Mouse (Mus musculus): ENCODE results near the gene Erbin. TPM values are rescaled to one million over a fixed set of nuclear protein-coding genes. Genes with fewer than 3 reads are reported as not detected.

Gene Erbin
- polyA plus RNA-seq, 1 experiment from 2014 or later: 9.2 TPM

GRCm38 (mm10) chr13:103847614-103848013 is 72.7 kb downstream of the Erbin start:
- H3K9me3 ChIP-seq (replicated peaks): no peaks in the 10 kb centered on the region
- H3K4me3 ChIP-seq: no peak overlapping the region
- H3K27ac ChIP-seq: no peak overlapping the region
- H3K9ac ChIP-seq: no peak overlapping the region
- H3K27me3 ChIP-seq (replicated peaks): no peaks in the 10 kb centered on the region
- H3K4me2 ChIP-seq: no peak overlapping the region
- WGBS (ENCODE audit: insufficient replicate concordance): 65% methylated on average over 2 of the region's 2 CpGs
- ATAC-seq: no peak
- H3K36me3 ChIP-seq: peaks cover 29% of the 10 kb centered on the region
- H3K4me1 ChIP-seq: no peaks in the 10 kb centered on the region

- no peak overlapping the region for H3K4me3 ChIP-seq
- ATAC-seq: no peak
- WGBS (ENCODE audit: insufficient replicate concordance): 66% methylated on average over 5 of the region's 5 CpGs
- no peak overlapping the region for H3K4me2 ChIP-seq
- H3K27me3 ChIP-seq (replicated peaks): no peaks in the 10 kb centered on the region
- no peaks in the 10 kb centered on the region for H3K4me1 ChIP-seq
- H3K36me3 ChIP-seq: peaks cover 60% of the 10 kb centered on the region
- H3K9ac ChIP-seq: no peak overlapping the region
- H3K27ac ChIP-seq: no peak overlapping the region
- no peaks in the 10 kb centered on the region for H3K9me3 ChIP-seq (replicated peaks)
Observed at GRCm38 (mm10) chr13:103841287-103842201, 78.8 kb downstream of the Erbin start.

DNA sequence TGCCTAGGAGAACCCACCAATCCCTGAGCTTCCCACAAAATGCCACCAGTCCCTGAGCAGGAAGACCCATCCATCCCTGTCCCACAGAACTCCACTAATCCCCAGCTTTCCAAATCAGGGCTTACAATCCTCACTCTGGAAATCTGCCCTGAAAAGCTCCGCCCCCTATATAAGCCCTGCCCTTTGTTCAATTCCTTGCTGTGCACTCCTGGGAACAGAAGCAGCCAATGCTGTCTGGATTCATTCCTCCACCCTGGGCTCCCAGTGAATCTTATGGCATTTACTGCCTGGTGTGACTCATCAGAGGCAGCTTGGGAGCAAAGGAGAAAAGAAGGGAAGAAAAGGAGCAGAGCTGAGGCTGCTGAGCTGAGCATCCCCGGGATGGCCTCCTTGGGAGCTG is 81.7 kb downstream of the Erbin start:
- no peak overlapping the region for H3K4me3 ChIP-seq
- no peak for ATAC-seq
- peaks cover 55% of the 10 kb centered on the region for H3K36me3 ChIP-seq
- 85% methylated on average over 2 of the region's 2 CpGs for WGBS (ENCODE audit: insufficient replicate concordance)
- no peaks in the 10 kb centered on the region for H3K27me3 ChIP-seq (replicated peaks)
- no peaks in the 10 kb centered on the region for H3K4me1 ChIP-seq
- no peak overlapping the region for H3K9ac ChIP-seq
- H3K4me2 ChIP-seq: no peak overlapping the region
- no peak overlapping the region for H3K27ac ChIP-seq
- no peaks in the 10 kb centered on the region for H3K9me3 ChIP-seq (replicated peaks)

DNA sequence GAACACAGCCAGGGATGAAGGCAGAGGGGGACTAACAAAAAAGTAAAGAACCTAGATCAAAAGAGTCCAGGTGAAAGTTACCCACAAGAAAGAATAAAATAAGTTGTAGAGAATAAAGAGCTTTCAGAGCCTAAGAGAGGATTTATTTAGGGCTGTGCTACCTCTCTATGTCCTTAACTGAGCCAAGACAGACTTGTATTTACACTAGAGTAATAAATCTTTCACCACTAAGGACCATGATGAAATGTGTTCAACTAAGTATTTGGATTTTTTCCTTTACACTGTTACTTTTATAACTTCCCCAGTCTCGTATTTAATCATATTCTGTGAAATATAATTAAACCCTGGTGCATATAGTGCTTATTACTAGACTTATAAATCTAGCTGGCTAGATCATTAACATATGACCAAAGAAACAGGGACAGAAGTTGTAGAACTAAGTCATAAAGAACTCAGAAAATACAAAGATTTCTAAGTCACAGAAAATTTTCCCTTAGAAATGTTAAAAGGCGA is 90.6 kb downstream of the Erbin start:
- peaks cover 36% of the 10 kb centered on the region for H3K36me3 ChIP-seq
- no peak for ATAC-seq
- 72% methylated on average over 2 of the region's 2 CpGs for WGBS (ENCODE audit: insufficient replicate concordance)

DNA sequence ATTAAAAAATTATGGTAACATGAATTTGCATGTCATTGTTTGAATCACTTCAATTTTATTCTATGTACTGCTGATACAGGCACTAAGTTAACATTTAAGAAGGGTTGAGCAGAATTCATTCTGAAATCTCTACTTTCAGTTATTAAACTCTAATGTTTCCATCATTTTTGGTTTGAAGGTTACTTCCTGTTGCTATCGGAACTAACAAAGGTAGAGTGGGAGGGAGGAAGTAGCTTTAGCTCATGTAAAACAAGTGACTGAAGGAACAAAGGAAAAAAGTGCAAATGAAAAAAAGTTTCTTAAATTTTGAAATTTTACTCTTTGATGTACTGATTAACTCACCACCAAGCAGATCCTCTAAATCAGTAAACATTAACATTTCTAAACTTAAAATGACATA is 98.0 kb downstream of the Erbin start:
- no peak overlapping the region for H3K4me3 ChIP-seq
- peaks cover 7% of the 10 kb centered on the region; the same call in 1 of the 2 replicates for H3K4me1 ChIP-seq
- H3K4me2 ChIP-seq: no peak overlapping the region
- H3K27ac ChIP-seq: no peak overlapping the region
- no peaks in the 10 kb centered on the region for H3K27me3 ChIP-seq (replicated peaks)
- H3K9me3 ChIP-seq (replicated peaks): no peaks in the 10 kb centered on the region
- no peak for ATAC-seq
- H3K36me3 ChIP-seq: peaks cover 25% of the 10 kb centered on the region
- 86% methylated on average over 1 of the region's 1 CpGs for WGBS (ENCODE audit: insufficient replicate concordance)
- H3K9ac ChIP-seq: no peak overlapping the region

More for the DNA sequence above, 90.6 kb downstream of the Erbin start:
- Histone ChIP-seq H3K9me3 (replicated peaks) (no peaks in the 10 kb centered on the region), H3K27ac (no peak overlapping the region), H3K4me3 (no peak overlapping the region), H3K27me3 (replicated peaks) (no peaks in the 10 kb centered on the region), H3K9ac (no peak overlapping the region), H3K4me2 (no peak overlapping the region), H3K4me1 (peaks cover 7% of the 10 kb centered on the region; the same call in 1 of the 2 replicates)

DNA sequence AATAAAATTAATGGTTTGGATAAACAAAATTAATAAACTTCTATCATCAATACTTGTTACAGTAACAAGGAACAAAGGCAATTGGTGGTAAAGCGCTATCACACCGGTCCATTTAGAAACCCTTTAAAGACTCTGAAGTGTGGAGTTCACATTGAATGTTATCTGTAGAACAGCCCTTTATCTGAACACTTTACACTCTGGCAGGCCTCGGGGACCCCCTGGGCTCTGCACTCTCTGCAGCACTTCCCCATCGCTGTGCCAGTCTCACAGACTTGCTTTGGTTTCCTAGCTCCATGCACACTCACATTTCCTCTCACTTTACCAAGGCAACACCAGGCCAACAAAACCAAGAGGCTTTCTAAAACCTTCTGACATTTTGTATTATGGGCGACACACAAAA is 100.9 kb downstream of the Erbin start:
- 51% methylated on average over 5 of the region's 5 CpGs for WGBS (ENCODE audit: insufficient replicate concordance)
- no peak for ATAC-seq
- H3K4me1 ChIP-seq: no peaks in the 10 kb centered on the region

DNA sequence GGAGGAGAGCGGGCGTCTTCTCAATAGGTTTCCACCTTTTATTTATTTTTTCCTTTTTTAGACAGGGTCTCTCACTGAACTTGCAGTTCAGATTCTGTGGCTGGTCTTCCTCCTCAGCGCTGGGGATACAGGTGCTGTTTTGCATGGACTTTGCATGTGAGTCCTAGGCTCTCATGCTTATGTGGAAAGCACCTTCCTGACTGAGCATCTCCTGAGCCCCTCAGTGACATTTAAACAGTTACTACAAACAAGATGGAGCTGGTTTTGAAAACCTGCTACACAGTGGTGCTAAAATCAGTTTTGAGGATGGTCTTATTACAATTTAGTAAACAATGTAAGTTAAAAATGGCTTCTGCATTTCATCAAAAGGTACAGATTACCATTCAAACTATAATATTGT is 102.4 kb downstream of the Erbin start:
- no peak for ATAC-seq
- H3K27ac ChIP-seq: no peak overlapping the region
- H3K9me3 ChIP-seq (replicated peaks): no peaks in the 10 kb centered on the region
- H3K36me3 ChIP-seq: peaks cover 27% of the 10 kb centered on the region
- H3K27me3 ChIP-seq (replicated peaks): no peaks in the 10 kb centered on the region
- WGBS (ENCODE audit: insufficient replicate concordance): 83% methylated on average over 3 of the region's 3 CpGs
- H3K4me2 ChIP-seq: no peak overlapping the region
- H3K4me3 ChIP-seq: no peak overlapping the region
- no peaks in the 10 kb centered on the region for H3K4me1 ChIP-seq
- H3K9ac ChIP-seq: no peak overlapping the region

More for the DNA sequence above, 100.9 kb downstream of the Erbin start:
- Histone ChIP-seq H3K4me3 (no peak overlapping the region), H3K27me3 (replicated peaks) (no peaks in the 10 kb centered on the region), H3K9ac (no peak overlapping the region), H3K27ac (no peak overlapping the region), H3K36me3 (peaks cover 27% of the 10 kb centered on the region), H3K9me3 (replicated peaks) (no peaks in the 10 kb centered on the region), H3K4me2 (no peak overlapping the region)

GRCm38 (mm10) chr13:103807464-103807863 is 112.8 kb downstream of the Erbin start:
- H3K36me3 ChIP-seq: no peaks in the 10 kb centered on the region
- no peaks in the 10 kb centered on the region for H3K27me3 ChIP-seq (replicated peaks)
- H3K27ac ChIP-seq: no peak overlapping the region
- H3K4me3 ChIP-seq: no peak overlapping the region
- no peak overlapping the region for H3K4me2 ChIP-seq
- WGBS (ENCODE audit: insufficient replicate concordance): 40% methylated on average over 5 of the region's 5 CpGs
- no peak overlapping the region for H3K9ac ChIP-seq
- ATAC-seq: no peak
- no peaks in the 10 kb centered on the region for H3K9me3 ChIP-seq (replicated peaks)
- H3K4me1 ChIP-seq: peaks cover 6% of the 10 kb centered on the region; the same call in 1 of the 2 replicates

DNA sequence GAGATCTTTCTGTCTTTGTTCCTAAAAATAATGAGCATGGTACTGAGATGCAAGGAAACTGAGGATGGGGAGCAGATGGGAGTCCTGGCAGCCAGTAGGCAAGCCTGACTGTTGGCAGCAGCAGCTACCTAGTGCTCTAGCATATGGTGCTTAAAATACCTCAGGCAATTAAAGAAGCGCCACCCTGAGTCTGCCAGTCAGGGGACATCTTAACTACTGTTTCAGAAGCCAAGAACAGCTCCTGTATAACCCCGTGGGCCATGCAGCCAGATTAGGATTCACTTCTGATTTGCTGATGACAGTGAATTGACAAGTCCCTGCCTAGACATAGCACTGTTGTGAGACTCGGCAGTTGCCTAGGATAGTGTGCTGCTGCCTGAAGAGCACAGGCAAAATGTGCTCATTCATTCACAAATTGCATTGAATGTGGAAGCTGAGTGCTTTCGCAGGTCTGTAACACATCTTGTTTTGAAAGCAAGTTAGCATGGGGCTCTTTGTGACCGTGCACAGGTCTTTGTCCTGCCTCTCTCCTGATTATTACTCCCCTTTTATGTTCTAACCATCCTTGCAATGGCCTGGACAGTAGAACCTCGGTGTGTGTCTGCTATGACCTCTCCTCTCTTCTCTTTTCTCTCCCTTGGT is 114.0 kb downstream of the Erbin start:
- WGBS (ENCODE audit: insufficient replicate concordance): 63% methylated on average over 6 of the region's 6 CpGs
- no peak for ATAC-seq
- H3K27ac ChIP-seq: no peak overlapping the region

GRCm38 (mm10) chr13:103803721-103804120 is 116.6 kb downstream of the Erbin start:
- no peak overlapping the region for H3K4me3 ChIP-seq
- H3K9me3 ChIP-seq (replicated peaks): no peaks in the 10 kb centered on the region
- 62% methylated on average over 5 of the region's 5 CpGs for WGBS (ENCODE audit: insufficient replicate concordance)
- H3K27me3 ChIP-seq (replicated peaks): no peaks in the 10 kb centered on the region
- no peak overlapping the region for H3K4me2 ChIP-seq
- no peak overlapping the region for H3K9ac ChIP-seq
- H3K36me3 ChIP-seq: no peaks in the 10 kb centered on the region
- no peak overlapping the region for H3K27ac ChIP-seq
- no peak for ATAC-seq
- H3K4me1 ChIP-seq: peaks cover 6% of the 10 kb centered on the region; the same call in 1 of the 2 replicates

More for the DNA sequence above, 114.0 kb downstream of the Erbin start:
- Histone ChIP-seq H3K4me2 (no peak overlapping the region), H3K4me1 (peaks cover 6% of the 10 kb centered on the region; the same call in 1 of the 2 replicates), H3K4me3 (no peak overlapping the region), H3K9me3 (replicated peaks) (no peaks in the 10 kb centered on the region), H3K9ac (no peak overlapping the region), H3K36me3 (no peaks in the 10 kb centered on the region), H3K27me3 (replicated peaks) (no peaks in the 10 kb centered on the region)

GRCm38 (mm10) chr13:103801021-103801420 is 119.3 kb downstream of the Erbin start:
- H3K27ac ChIP-seq: no peak overlapping the region
- ATAC-seq: no peak

More at GRCm38 (mm10) chr13:103801021-103801420, 119.3 kb downstream of the Erbin start:
- Histone ChIP-seq H3K27me3 (replicated peaks) (no peaks in the 10 kb centered on the region), H3K4me2 (no peak overlapping the region), H3K36me3 (no peaks in the 10 kb centered on the region), H3K4me3 (no peak overlapping the region), H3K4me1 (no peaks in the 10 kb centered on the region), H3K9ac (no peak overlapping the region), H3K9me3 (replicated peaks) (no peaks in the 10 kb centered on the region)
- 83% methylated on average over 1 of the region's 1 CpGs for WGBS (ENCODE audit: insufficient replicate concordance)

Measured in liver, embryonic 12.5 days (tissue).